Mouse (Mus musculus) cerebellum, postnatal 14 days (tissue): ENCODE measurements around the gene Rcan1.

ENCODE experiments used
- DNase-seq, 2 experiments: peaks; one replicate each; pipeline ENCODE4 v3.0.0; 2021; ENCODE audit warnings: mixed read lengths in 2 of 2

The Rcan1 gene

GRCm38 (mm10) chr16:92467041-92467440, 3.6 kb downstream of the Rcan1 start:
- DNase-seq = no peak

GRCm38 (mm10) chr16:92465642-92466526, 4.8 kb downstream of the Rcan1 start:
- DNase-seq = peak; percentile 97 to 98

GRCm38 (mm10) chr16:92465226-92465625, 5.4 kb downstream of the Rcan1 start:
- DNase-seq = no peak

- no peak for DNase-seq
These were observed 6.2 kb downstream of the Rcan1 start for GRCm38 (mm10) chr16:92464390-92464972.

- no peak for DNase-seq
These were observed 9.3 kb downstream of the Rcan1 start for GRCm38 (mm10) chr16:92461412-92461811.

- peak; percentile 87 for DNase-seq
These were observed 13.1 kb downstream of the Rcan1 start for GRCm38 (mm10) chr16:92457594-92457993.

- DNase-seq = no peak
These were observed 14.7 kb downstream of the Rcan1 start for GRCm38 (mm10) chr16:92455969-92456368.

- DNase-seq = peak in 1 of 2 experiments; percentile 48
These were observed 15.2 kb downstream of the Rcan1 start for GRCm38 (mm10) chr16:92455488-92455887.

- DNase-seq = no peak
These were observed 16.2 kb downstream of the Rcan1 start for GRCm38 (mm10) chr16:92454495-92454894.

GRCm38 (mm10) chr16:92454002-92454401, 16.7 kb downstream of the Rcan1 start:
- DNase-seq = no peak

GRCm38 (mm10) chr16:92452609-92453008, 18.1 kb downstream of the Rcan1 start:
- DNase-seq = peak in 1 of 2 experiments; percentile 44

- no peak for DNase-seq
These were observed 19.1 kb downstream of the Rcan1 start for GRCm38 (mm10) chr16:92451516-92452072.

- DNase-seq = peak in 1 of 2 experiments; percentile 52
These were observed 20.3 kb downstream of the Rcan1 start for GRCm38 (mm10) chr16:92450331-92450730.

GRCm38 (mm10) chr16:92449080-92449479, 21.6 kb downstream of the Rcan1 start:
- DNase-seq = no peak

GRCm38 (mm10) chr16:92445377-92445776, 25.3 kb downstream of the Rcan1 start:
- peak in 1 of 2 experiments; percentile 54 for DNase-seq

- DNase-seq = no peak
These were observed 27.0 kb downstream of the Rcan1 start for GRCm38 (mm10) chr16:92443644-92444113.

- DNase-seq = no peak
These were observed 27.7 kb downstream of the Rcan1 start for GRCm38 (mm10) chr16:92442946-92443345.

GRCm38 (mm10) chr16:92442150-92442549, 28.5 kb downstream of the Rcan1 start:
- DNase-seq = no peak

GRCm38 (mm10) chr16:92441203-92441602, 29.5 kb downstream of the Rcan1 start:
- DNase-seq = no peak

GRCm38 (mm10) chr16:92440229-92440628, 30.4 kb downstream of the Rcan1 start:
- DNase-seq = no peak

GRCm38 (mm10) chr16:92439775-92440174, 30.9 kb downstream of the Rcan1 start:
- no peak for DNase-seq

- DNase-seq = no peak
These were observed 35.2 kb downstream of the Rcan1 start for GRCm38 (mm10) chr16:92435431-92435985.

- DNase-seq = no peak
These were observed 37.5 kb downstream of the Rcan1 start for GRCm38 (mm10) chr16:92433176-92433575.
